20 mouse cellular contexts compared by ENCODE assay signal in genomic region chr2:37850626-37851025, GRCm38 (mm10).
DNase-seq lines count a peak whose midpoint lies in the region; ATAC-seq and TF ChIP-seq lines count a peak whose summit lies in the region.
"Had no signal": no experiment of that assay in that cellular context is flagged by ENCODE, and none has a peak within 500 bp of the region (broad histone marks: within the 10 kb centered on the region; RNA-seq: fewer than 3 reads in every experiment).

No protein-coding gene starts in this region.

- H3K4me2 ChIP-seq in embryonic facial prominence, embryonic 11.5 days (ENCODE audit: low read depth, low read length) = no peak overlapping the region
- no peak overlapping the region for H3K4me2 ChIP-seq in hindbrain, embryonic 14.5 days (replicated peaks)
- H3K4me2 ChIP-seq in hindbrain, embryonic 11.5 days (replicated peaks; ENCODE audit: low read depth, low read length) = no peak overlapping the region
- no peak overlapping the region for H3K4me2 ChIP-seq in lung, postnatal 0 days (replicated peaks; ENCODE audit: low read depth, low read length)
- H3K4me2 ChIP-seq in stomach, embryonic 15.5 days = no peak overlapping the region
- H3K4me2 ChIP-seq: forebrain, embryonic 15.5 days; liver, embryonic 13.5 days; midbrain, embryonic 13.5 days had no signal

- no peaks in the 10 kb centered on the region for H3K27me3 ChIP-seq in embryonic facial prominence, embryonic 11.5 days (ENCODE audit: control insufficient read depth, insufficient read depth, low read length)
- no peaks in the 10 kb centered on the region for H3K27me3 ChIP-seq in embryonic facial prominence, embryonic 10.5 days (replicated peaks; ENCODE audit: low read depth, poor library complexity, severe bottlenecking)
- no peaks in the 10 kb centered on the region for H3K27me3 ChIP-seq in hindbrain, embryonic 14.5 days (ENCODE audit: control insufficient read depth, insufficient read depth, low read length)
- no peaks in the 10 kb centered on the region for H3K27me3 ChIP-seq in hindbrain, embryonic 11.5 days (ENCODE audit: control insufficient read depth, insufficient read depth, low read length)
- no peaks in the 10 kb centered on the region for H3K27me3 ChIP-seq in lung, postnatal 0 days (replicated peaks; ENCODE audit: insufficient read depth, low read length)
- no peaks in the 10 kb centered on the region for H3K27me3 ChIP-seq in stomach, embryonic 15.5 days (replicated peaks)
- H3K27me3 ChIP-seq: forebrain, embryonic 15.5 days; liver, embryonic 13.5 days; midbrain, embryonic 13.5 days had no signal

- H3K4me1 ChIP-seq in embryonic facial prominence, embryonic 11.5 days (ENCODE audit: control insufficient read depth, insufficient read depth, low read length) = no peaks in the 10 kb centered on the region; the same call in 1 of the 2 replicates
- H3K4me1 ChIP-seq in embryonic facial prominence, embryonic 10.5 days = peaks cover 36% of the 10 kb centered on the region
- no peaks in the 10 kb centered on the region for H3K4me1 ChIP-seq in hindbrain, embryonic 14.5 days (replicated peaks; ENCODE audit: control insufficient read depth, insufficient read depth, low read length)
- no peaks in the 10 kb centered on the region for H3K4me1 ChIP-seq in hindbrain, embryonic 11.5 days (replicated peaks; ENCODE audit: control insufficient read depth, insufficient read depth, low read length)
- no peaks in the 10 kb centered on the region for H3K4me1 ChIP-seq in lung, postnatal 0 days (ENCODE audit: insufficient read depth, low read depth, low read length)
- no peaks in the 10 kb centered on the region for H3K4me1 ChIP-seq in stomach, embryonic 15.5 days
- H3K4me1 ChIP-seq: liver, embryonic 13.5 days had no signal

- no peak overlapping the region for H3K27ac ChIP-seq in embryonic facial prominence, embryonic 11.5 days (replicated peaks; ENCODE audit: low read depth, low read length)
- no peak overlapping the region for H3K27ac ChIP-seq in embryonic facial prominence, embryonic 10.5 days (replicated peaks)
- H3K27ac ChIP-seq in hindbrain, embryonic 14.5 days = peak overlapping the region; percentile 45
- no peak overlapping the region for H3K27ac ChIP-seq in hindbrain, embryonic 11.5 days (ENCODE audit: low read depth, low read length)
- no peak overlapping the region for H3K27ac ChIP-seq in lung, postnatal 0 days (ENCODE audit: low read length)
- H3K27ac ChIP-seq in stomach, embryonic 15.5 days = no peak overlapping the region
- H3K27ac ChIP-seq: forebrain, embryonic 15.5 days; kidney, postnatal 0 days; left cerebral cortex, adult 2 months; liver, embryonic 13.5 days; midbrain, embryonic 13.5 days had no signal

- H3K9me3 ChIP-seq in embryonic facial prominence, embryonic 11.5 days (replicated peaks; ENCODE audit: control insufficient read depth, low read length) = no peaks in the 10 kb centered on the region
- no peaks in the 10 kb centered on the region for H3K9me3 ChIP-seq in embryonic facial prominence, embryonic 10.5 days
- H3K9me3 ChIP-seq in hindbrain, embryonic 14.5 days (ENCODE audit: control insufficient read depth, low read length) = no peaks in the 10 kb centered on the region
- H3K9me3 ChIP-seq in hindbrain, embryonic 11.5 days (ENCODE audit: control insufficient read depth, low read length) = no peaks in the 10 kb centered on the region
- H3K9me3 ChIP-seq in lung, postnatal 0 days (ENCODE audit: low read length) = no peaks in the 10 kb centered on the region
- no peaks in the 10 kb centered on the region for H3K9me3 ChIP-seq in stomach, embryonic 15.5 days
- H3K9me3 ChIP-seq: forebrain, embryonic 15.5 days; liver, embryonic 13.5 days; midbrain, embryonic 13.5 days had no signal

- no peak for TF ChIP-seq CTCF in lung, postnatal 0 days (IDR thresholded peaks at IDR 0.05)

- no peak for TF ChIP-seq EP300 in lung, postnatal 0 days (IDR thresholded peaks at IDR 0.05)

- no peaks in the 10 kb centered on the region for H3K36me3 ChIP-seq in embryonic facial prominence, embryonic 11.5 days (replicated peaks; ENCODE audit: control insufficient read depth, insufficient read depth, low read depth, low read length)
- 0 out of 2 replicates have a peak, but pooled peaks cover 5% of the 10 kb centered on the region for H3K36me3 ChIP-seq in embryonic facial prominence, embryonic 10.5 days (replicated peaks)
- H3K36me3 ChIP-seq in hindbrain, embryonic 14.5 days (replicated peaks; ENCODE audit: control insufficient read depth, insufficient read depth) = peaks cover 3% of the 10 kb centered on the region; the same call in 1 of the 2 replicates
- no peaks in the 10 kb centered on the region for H3K36me3 ChIP-seq in hindbrain, embryonic 11.5 days (ENCODE audit: control insufficient read depth, insufficient read depth, low read length)
- no peaks in the 10 kb centered on the region for H3K36me3 ChIP-seq in lung, postnatal 0 days (ENCODE audit: insufficient read depth, low read length)
- H3K36me3 ChIP-seq in stomach, embryonic 15.5 days = no peaks in the 10 kb centered on the region
- H3K36me3 ChIP-seq: forebrain, embryonic 15.5 days; liver, embryonic 13.5 days had no signal

- ATAC-seq in embryonic facial prominence, embryonic 11.5 days (replicated peaks; ENCODE audit: insufficient number of reproducible peaks, low FRiP score, low TSS enrichment, low read depth) = no peak
- ATAC-seq in hindbrain, embryonic 14.5 days (ENCODE audit: low FRiP score) = no peak
- no peak for ATAC-seq in hindbrain, embryonic 11.5 days (ENCODE audit: low FRiP score)
- 0 out of 2 replicates have a peak, but pooled peaks have one; percentile 26 for ATAC-seq in lung, postnatal 0 days
- peak; percentile 65; the same call in 1 of the 2 replicates for ATAC-seq in stomach, embryonic 15.5 days (ENCODE audit: insufficient read depth, low FRiP score, low read depth)
- ATAC-seq: activated CD4-positive, CD25-positive, alpha-beta regulatory T cell, adult 4 months; forebrain, embryonic 15.5 days; midbrain, embryonic 13.5 days had no signal

- peak; percentile 9 for DNase-seq in embryonic facial prominence, embryonic 11.5 days (ENCODE audit: low spot score)
- DNase-seq in embryonic facial prominence, embryonic 10.5 days (ENCODE audit: low spot score) = no peak
- no peak for DNase-seq in hindbrain, embryonic 14.5 days (ENCODE audit: low spot score)
- no peak for DNase-seq in hindbrain, embryonic 11.5 days (ENCODE audit: low spot score)
- no peak for DNase-seq in lung, postnatal 0 days (ENCODE audit: low spot score)
- DNase-seq in lung, postnatal 25 days (ENCODE audit: low spot score) = no peak
- no peak for DNase-seq in cerebellum, postnatal 25 days
- DNase-seq: adrenal gland, adult 8-10 months; cerebellum, adult 8-10 months; gastrocnemius, postnatal 10 days; kidney, adult 11 months; layer of hippocampus, adult 9-11 months; liver, embryonic 13.5 days; lung, adult 2 months had no signal

- no peak overlapping the region for H3K9ac ChIP-seq in embryonic facial prominence, embryonic 11.5 days (replicated peaks; ENCODE audit: low read length)
- H3K9ac ChIP-seq in hindbrain, embryonic 14.5 days = no peak overlapping the region
- no peak overlapping the region for H3K9ac ChIP-seq in hindbrain, embryonic 11.5 days (ENCODE audit: low read depth, low read length)
- H3K9ac ChIP-seq in lung, postnatal 0 days (replicated peaks; ENCODE audit: low read depth) = no peak overlapping the region
- H3K9ac ChIP-seq in stomach, embryonic 15.5 days = no peak overlapping the region
- H3K9ac ChIP-seq: forebrain, embryonic 15.5 days; liver, embryonic 13.5 days; midbrain, embryonic 13.5 days had no signal

- 74% methylated on average over 1 of the region's 1 CpGs for WGBS in embryonic facial prominence, embryonic 11.5 days
- 71% methylated on average over 1 of the region's 1 CpGs for WGBS in embryonic facial prominence, embryonic 10.5 days
- 86% methylated on average over 1 of the region's 1 CpGs for WGBS in hindbrain, embryonic 14.5 days
- 79% methylated on average over 1 of the region's 1 CpGs for WGBS in hindbrain, embryonic 11.5 days
- WGBS in lung, postnatal 0 days = 47% methylated on average over 1 of the region's 1 CpGs
- WGBS in stomach, embryonic 15.5 days = 54% methylated on average over 1 of the region's 1 CpGs

- no peak overlapping the region for H3K4me3 ChIP-seq in embryonic facial prominence, embryonic 11.5 days (ENCODE audit: low read depth, low read length)
- no peak overlapping the region for H3K4me3 ChIP-seq in embryonic facial prominence, embryonic 10.5 days
- H3K4me3 ChIP-seq in hindbrain, embryonic 14.5 days (replicated peaks; ENCODE audit: low read length) = no peak overlapping the region
- H3K4me3 ChIP-seq in hindbrain, embryonic 11.5 days (ENCODE audit: low read depth, low read length) = no peak overlapping the region
- no peak overlapping the region for H3K4me3 ChIP-seq in lung, postnatal 0 days (ENCODE audit: low read depth, low read length)
- H3K4me3 ChIP-seq in stomach, embryonic 15.5 days (replicated peaks) = no peak overlapping the region
- H3K4me3 ChIP-seq: forebrain, embryonic 15.5 days; left cerebral cortex, adult 2 months; liver, embryonic 13.5 days; midbrain, embryonic 13.5 days had no signal

Comparison
In these comparisons a context has a peak if more than half of its experiments do, and no peak if none do; other contexts are left out.
1. ATAC-seq: peak in lung, postnatal 0 days (single experiment) and stomach, embryonic 15.5 days (single experiment); none in embryonic facial prominence, embryonic 11.5 days (single experiment), hindbrain, embryonic 14.5 days (single experiment) and hindbrain, embryonic 11.5 days (single experiment).